Mouse (Mus musculus) embryonic facial prominence, embryonic 11.5 days (tissue): ENCODE results near the gene Fbxo41. TPM values are rescaled to one million over a fixed set of nuclear protein-coding genes. Genes with fewer than 3 reads are reported as not detected.

Experiments
- ATAC-seq: fragments of 200-750 bp; cut with Nextera tagmentation; replicated peaks from 2 replicates; pipeline ENCODE4 v1.8.0; 2017; ENCODE audit warnings: low read depth; ENCODE audit not compliant: insufficient number of reproducible peaks, low FRiP score, low TSS enrichment
- DNase-seq: peaks from one replicate; pipeline ENCODE4 v3.0.0-alpha.2; 2015; ENCODE audit warnings: low spot score
- H3K27ac ChIP-seq: fragments of 300-500 bp; sonication (generic); replicated peaks from 2 replicates; pipeline ENCODE4 v1.5.1; 2014; ENCODE audit warnings: mild to moderate bottlenecking, low read depth, low read length, control low read depth
- H3K27me3 ChIP-seq: fragments of 300-500 bp; sonication (generic); 2 replicates; pipeline ENCODE4 v1.6.1; 2014; ENCODE audit warnings: mild to moderate bottlenecking, low read length, moderate library complexity, mixed read lengths; ENCODE audit not compliant: control insufficient read depth, insufficient read depth
- H3K36me3 ChIP-seq: fragments of 300-500 bp; sonication (generic); replicated peaks from 2 replicates; pipeline ENCODE4 v1.6.1; 2014; ENCODE audit warnings: low read depth, mild to moderate bottlenecking, low read length, moderate library complexity, mixed read lengths; ENCODE audit not compliant: control insufficient read depth, insufficient read depth
- H3K4me1 ChIP-seq: fragments of 300-500 bp; sonication (generic); 2 replicates; pipeline ENCODE4 v1.6.1; 2014; ENCODE audit warnings: low read length, mixed read lengths; ENCODE audit not compliant: control insufficient read depth, insufficient read depth
- H3K4me2 ChIP-seq: fragments of 300-500 bp; sonication (generic); 2 replicates; pipeline ENCODE4 v1.6.1; 2014; ENCODE audit warnings: low read depth, mild to moderate bottlenecking, control low read depth, low read length, moderate library complexity
- H3K4me3 ChIP-seq: fragments of 300-500 bp; sonication (generic); 2 replicates; pipeline ENCODE4 v1.5.1; 2014; ENCODE audit warnings: low read depth, low read length, control low read depth
- H3K9ac ChIP-seq: fragments of 300-500 bp; sonication (generic); replicated peaks from 2 replicates; pipeline ENCODE4 v1.6.1; 2014; ENCODE audit warnings: mild to moderate bottlenecking, control low read depth, low read length
- H3K9me3 ChIP-seq: fragments of 300-500 bp; sonication (generic); replicated peaks from 2 replicates; pipeline ENCODE4 v1.6.1; 2016; ENCODE audit warnings: mild to moderate bottlenecking, low read length, inconsistent platforms, mixed read lengths; ENCODE audit not compliant: control insufficient read depth
- WGBS: fragments of 180-500 bp; shearing (Covaris S2); extraction: QIAGEN DNeasy Blood & Tissue Kit; methylation state at CpG from one replicate; pipeline ENCODE4 v1.1.7; 2014; 5-methylcytosine and 5-hydroxymethylcytosine counted together
- polyA plus RNA-seq: library from polyadenylated mRNA; unstranded; fragments of >200 nt; fragmentation: Nextera tagmentation; extraction: Ambion mirVana; gene quantifications from 2 replicates; pipeline ENCODE4 v1.2.1, GENCODE M21; 2014

Gene Fbxo41
- 0.35 and 0.54 TPM in 2 replicates for polyA plus RNA-seq

- Histone ChIP-seq H3K4me2 (peak within 1 kb of the TSS; percentile 94), H3K27me3 (peaks cover 4% of the 10 kb centered on the region; the same call in 1 of the 2 replicates), H3K36me3 (no peaks in the 10 kb centered on the region), H3K9ac (peak within 1 kb of the TSS; percentile 71), H3K9me3 (no peaks in the 10 kb centered on the region), H3K27ac (no peak within 1 kb of the TSS), H3K4me3 (peak within 1 kb of the TSS; percentile 74), H3K4me1 (no peaks in the 10 kb centered on the region; the same call in 1 of the 2 replicates)
- peak; percentile 60 for DNase-seq
- peak; percentile 78 for ATAC-seq
- WGBS: under 1% methylated on average over 20 of the region's 22 CpGs
Measured at GRCm38 (mm10) chr6:85502911-85503250, at the start of gene Fbxo41. Fbxo41 (minus strand) TSS chr6:85502994.

GRCm38 (mm10) chr6:85547642-85548041 is 44.8 kb upstream of the Fbxo41 start:
- no peaks in the 10 kb centered on the region for H3K9me3 ChIP-seq
- DNase-seq (no peak), ATAC-seq (no peak)
- H3K36me3 ChIP-seq: no peaks in the 10 kb centered on the region
- H3K9ac ChIP-seq: no peak overlapping the region
- no peak overlapping the region for H3K4me3 ChIP-seq
- H3K4me2 ChIP-seq: no peak overlapping the region
- no peaks in the 10 kb centered on the region for H3K4me1 ChIP-seq
- no peaks in the 10 kb centered on the region for H3K27me3 ChIP-seq
- WGBS: 88% methylated on average over 5 of the region's 5 CpGs
- H3K27ac ChIP-seq: no peak overlapping the region

GRCm38 (mm10) chr6:85544251-85544881 is 41.6 kb upstream of the Fbxo41 start:
- Histone ChIP-seq H3K27ac (no peak overlapping the region), H3K4me1 (no peaks in the 10 kb centered on the region), H3K9ac (no peak overlapping the region), H3K36me3 (no peaks in the 10 kb centered on the region), H3K4me2 (no peak overlapping the region), H3K27me3 (no peaks in the 10 kb centered on the region), H3K4me3 (no peak overlapping the region), H3K9me3 (no peaks in the 10 kb centered on the region)
- no peak for ATAC-seq
- 48% methylated on average over 13 of the region's 13 CpGs for WGBS
- no peak for DNase-seq

GRCm38 (mm10) chr6:85543351-85544175 is 40.8 kb upstream of the Fbxo41 start:
- no peak overlapping the region for H3K9ac ChIP-seq
- H3K4me3 ChIP-seq: no peak overlapping the region
- H3K27ac ChIP-seq: no peak overlapping the region
- DNase-seq: no peak
- no peaks in the 10 kb centered on the region for H3K9me3 ChIP-seq
- H3K4me2 ChIP-seq: no peak overlapping the region
- H3K4me1 ChIP-seq: no peaks in the 10 kb centered on the region
- no peaks in the 10 kb centered on the region for H3K36me3 ChIP-seq
- WGBS: 77% methylated on average over 10 of the region's 10 CpGs
- no peaks in the 10 kb centered on the region for H3K27me3 ChIP-seq
- no peak for ATAC-seq

- no peak overlapping the region for H3K4me2 ChIP-seq
- no peak overlapping the region for H3K4me3 ChIP-seq
- ATAC-seq: no peak
- H3K9me3 ChIP-seq: no peaks in the 10 kb centered on the region
- H3K27me3 ChIP-seq: no peaks in the 10 kb centered on the region
- no peak overlapping the region for H3K27ac ChIP-seq
- H3K36me3 ChIP-seq: no peaks in the 10 kb centered on the region
- H3K9ac ChIP-seq: no peak overlapping the region
- no peaks in the 10 kb centered on the region for H3K4me1 ChIP-seq
- 68% methylated on average over 2 of the region's 2 CpGs for WGBS
- no peak for DNase-seq
Measured at GRCm38 (mm10) chr6:85522825-85523224, 20.0 kb upstream of the Fbxo41 start.

- Histone ChIP-seq H3K9me3 (no peaks in the 10 kb centered on the region), H3K4me3 (no peak overlapping the region), H3K4me1 (no peaks in the 10 kb centered on the region), H3K4me2 (no peak overlapping the region), H3K27me3 (no peaks in the 10 kb centered on the region), H3K36me3 (no peaks in the 10 kb centered on the region), H3K9ac (no peak overlapping the region), H3K27ac (no peak overlapping the region)
- ATAC-seq: no peak
- DNase-seq: no peak
- WGBS: 83% methylated on average over 5 of the region's 5 CpGs
Measured at GRCm38 (mm10) chr6:85522026-85522425, 19.2 kb upstream of the Fbxo41 start.

GRCm38 (mm10) chr6:85518091-85518693 is 15.4 kb upstream of the Fbxo41 start:
- DNase-seq: no peak
- Histone ChIP-seq H3K27ac (no peak overlapping the region), H3K9ac (no peak overlapping the region), H3K4me2 (no peak overlapping the region), H3K36me3 (no peaks in the 10 kb centered on the region), H3K4me1 (peaks cover under 1% of the 10 kb centered on the region; the same call in 1 of the 2 replicates), H3K27me3 (peaks cover 16% of the 10 kb centered on the region), H3K4me3 (no peak overlapping the region), H3K9me3 (no peaks in the 10 kb centered on the region)
- no peak for ATAC-seq
- WGBS: 55% methylated on average over 5 of the region's 5 CpGs

- no peak for ATAC-seq
- 82% methylated on average over 4 of the region's 4 CpGs for WGBS
- no peak overlapping the region for H3K4me2 ChIP-seq
- H3K9ac ChIP-seq: no peak overlapping the region
- no peak for DNase-seq
- peaks cover 4% of the 10 kb centered on the region for H3K4me1 ChIP-seq
- no peak overlapping the region for H3K4me3 ChIP-seq
- H3K27me3 ChIP-seq: peaks cover 39% of the 10 kb centered on the region
- H3K9me3 ChIP-seq: no peaks in the 10 kb centered on the region
- H3K36me3 ChIP-seq: no peaks in the 10 kb centered on the region
- no peak overlapping the region for H3K27ac ChIP-seq
Measured at GRCm38 (mm10) chr6:85515941-85516340, 13.1 kb upstream of the Fbxo41 start.
